Mouse (Mus musculus) ES-Bruce4 (cell line): ENCODE results near the gene Fam213a.

Source experiments
- CTCF ChIP-seq: IDR thresholded peaks from one replicate; pipeline ENCODE4 v1.8.1; 2011; ENCODE audit warnings: low read depth, low read length
- POLR2A ChIP-seq: IDR thresholded peaks from one replicate; pipeline ENCODE4 v1.8.1; 2011; ENCODE audit warnings: low read length; ENCODE audit not compliant: insufficient read depth

- TF ChIP-seq CTCF (no peak), POLR2A (no peak)
Measured at GRCm38 (mm10) chr14:40960237-40960636, 53.4 kb downstream of the Fam213a start.
